Mouse (Mus musculus) liver, embryonic 14.5 days (tissue): Measurements from ENCODE around the gene Zfp511.

Experiments
- CTCF ChIP-seq: IDR thresholded peaks from 2 replicates; pipeline ENCODE4 v1.5.1; 2016; ENCODE audit warnings: antibody characterized with exemption, low read depth, control low read depth
- EP300 ChIP-seq: IDR thresholded peaks from 2 replicates; pipeline ENCODE4 v1.6.1; 2016; ENCODE audit warnings: antibody characterized with exemption, low read depth

GRCm38 (mm10) chr7:139993532-139993931 lies 42.7 kb upstream of the Zfp511 start:
- TF ChIP-seq EP300 (no peak), CTCF (no peak)
